Mouse (Mus musculus) CH12.LX (cell line): ENCODE results near the gene Rtp3.

Experiments used
- BHLHE40 ChIP-seq: IDR thresholded peaks from 2 replicates; pipeline ENCODE4 v1.6.1; 2011; ENCODE audit warnings: mild to moderate bottlenecking, low read depth, low read length, improper control_type of control experiment
- CHD1 ChIP-seq: IDR thresholded peaks from 2 replicates; pipeline ENCODE4 v1.6.1; 2012; ENCODE audit warnings: low read depth, low read length, improper control_type of control experiment, inconsistent platforms
- CTCF ChIP-seq, 2 experiments: IDR thresholded peaks in 1 of 2; conservative IDR thresholded peaks in 1 of 2; 2 replicates each; pipeline ENCODE4 v1.5.1; 2011 to 2012; ENCODE audit warnings: low read depth in 2 of 2, low read length in 2 of 2, improper control_type of control experiment in 1 of 2, inconsistent platforms in 1 of 2, mild to moderate bottlenecking in 1 of 2, moderate library complexity in 1 of 2
- HCFC1 ChIP-seq: IDR thresholded peaks from 2 replicates; pipeline ENCODE4 v1.6.1; 2012; ENCODE audit warnings: low read depth, mild to moderate bottlenecking, inconsistent platforms, low read length, improper control_type of control experiment
- MXI1 ChIP-seq: IDR thresholded peaks from 2 replicates; pipeline ENCODE4 v1.6.1; 2011; ENCODE audit warnings: mild to moderate bottlenecking, low read depth, low read length, improper control_type of control experiment
- NRF1 ChIP-seq: IDR thresholded peaks from 2 replicates; pipeline ENCODE4 v1.6.1; 2014; ENCODE audit warnings: low read depth, mild to moderate bottlenecking, inconsistent platforms, low read length, improper control_type of control experiment, moderate library complexity
- POLR2A ChIP-seq: IDR thresholded peaks from 2 replicates; pipeline ENCODE4 v1.6.1; 2011; ENCODE audit warnings: low read depth, mild to moderate bottlenecking, improper control_type of control experiment, low read length
- POLR2AphosphoS2 ChIP-seq: IDR thresholded peaks from 2 replicates; pipeline ENCODE4 v1.6.1; 2011; ENCODE audit warnings: low read depth, low read length, improper control_type of control experiment
- RAD21 ChIP-seq: IDR thresholded peaks from 2 replicates; pipeline ENCODE4 v1.6.1; 2011; ENCODE audit warnings: low read depth, mild to moderate bottlenecking, low read length, improper control_type of control experiment, moderate library complexity
- SIN3A ChIP-seq: IDR thresholded peaks from 2 replicates; pipeline ENCODE4 v1.6.1; 2012; ENCODE audit warnings: low read length, improper control_type of control experiment, inconsistent platforms
- TCF12 ChIP-seq: IDR thresholded peaks from 2 replicates; pipeline ENCODE4 v1.6.1; 2014; ENCODE audit warnings: low read depth, mild to moderate bottlenecking, inconsistent platforms, low read length, improper control_type of control experiment

- TF ChIP-seq CTCF (conservative IDR thresholded peaks at IDR 0.05 in 1 of 2, IDR thresholded peaks at IDR 0.05 in 1 of 2; ENCODE audit: low read depth in 2 of 2, low read length in 2 of 2) (no peak), MXI1 (no peak), NRF1 (no peak), CHD1 (no peak), POLR2A (no peak), POLR2AphosphoS2 (no peak), HCFC1 (no peak), BHLHE40 (no peak), TCF12 (no peak), RAD21 (no peak), SIN3A (no peak)
Observed at GRCm38 (mm10) chr9:110960230-110961149, 29.9 kb downstream of the Rtp3 start.
